Mouse (Mus musculus) lung, postnatal 14 days (tissue): ENCODE measurements around the gene Slc3a1.

Source experiments
- DNase-seq: peaks from one replicate; pipeline ENCODE4 v3.0.0; 2021

The Slc3a1 gene

DNA sequence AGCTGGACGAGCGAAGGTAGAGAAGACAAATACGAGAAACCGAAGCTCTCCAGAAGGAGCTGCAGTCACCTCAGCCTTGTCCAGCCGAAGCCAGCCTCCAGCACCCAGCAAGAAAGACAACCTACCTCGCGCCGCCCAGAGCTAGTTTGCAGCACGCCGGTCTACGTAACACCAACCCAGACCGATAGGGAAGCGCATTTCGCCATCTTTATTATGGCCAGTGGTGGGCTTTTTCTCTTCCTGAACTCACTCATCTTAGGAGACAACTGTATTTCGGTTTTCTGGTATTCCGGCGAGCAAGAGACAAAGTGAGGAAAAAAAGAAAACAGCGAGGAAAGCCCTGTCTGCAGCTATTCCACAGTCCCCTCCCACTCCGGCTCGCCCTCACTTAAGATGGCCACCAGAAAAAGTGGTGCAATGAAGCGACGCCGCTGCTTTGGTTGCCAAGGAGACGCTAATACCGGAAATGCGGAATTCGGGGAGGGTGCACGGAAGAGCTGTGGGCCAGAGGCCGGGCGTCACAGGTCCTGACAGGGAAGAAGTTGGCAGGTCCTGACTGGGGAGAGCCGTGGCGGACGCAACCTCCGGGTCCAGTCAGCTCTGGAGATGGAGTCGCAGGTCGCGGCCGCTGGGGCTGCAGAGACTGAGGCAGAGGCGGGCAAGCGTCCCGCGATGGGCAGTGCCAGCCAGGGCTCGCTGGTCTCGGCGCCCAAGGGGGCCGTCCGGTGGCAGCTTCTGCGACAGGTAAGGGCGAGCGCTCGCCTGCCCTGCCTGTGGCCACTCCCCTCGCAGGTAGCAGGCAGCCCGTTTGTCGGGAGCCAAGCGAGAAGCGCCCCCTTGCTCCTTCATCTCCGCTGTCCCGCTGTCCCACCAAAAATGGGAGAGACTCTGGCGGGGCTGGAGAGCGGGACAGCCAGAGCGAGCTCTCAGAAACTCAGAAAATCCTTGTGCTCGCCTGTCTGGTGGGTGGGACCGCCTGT lies 62.2 kb downstream of the Slc3a1 start, which contains the start of the genes Prepl and Camkmt:
TSS of gene Prepl (minus strand) at position 122 of the 980 bp plus-strand sequence.
TSS of gene Camkmt (plus strand) at position 433 of the 980 bp plus-strand sequence.
- DNase-seq: peak; percentile 96

DNA sequence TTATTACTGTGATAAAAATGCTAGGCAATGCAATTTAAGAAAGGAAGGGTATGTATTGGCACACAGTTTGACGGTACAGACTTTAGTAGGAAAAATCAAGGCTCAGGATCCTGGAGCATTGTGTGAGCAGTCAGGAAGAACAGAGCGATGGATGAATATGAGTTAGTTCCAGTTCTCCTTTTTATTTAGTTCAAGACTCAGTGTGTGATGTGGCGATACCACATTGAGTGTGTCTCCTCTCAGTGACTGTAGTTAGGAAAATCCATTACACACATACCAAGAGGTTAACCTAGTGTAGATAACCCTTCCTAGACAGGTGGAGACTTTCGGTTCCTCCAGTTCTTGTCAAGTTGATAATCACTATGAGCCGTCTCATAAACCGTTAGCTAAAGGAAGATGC lies 63.6 kb downstream of the Slc3a1 start:
- DNase-seq: no peak

DNA sequence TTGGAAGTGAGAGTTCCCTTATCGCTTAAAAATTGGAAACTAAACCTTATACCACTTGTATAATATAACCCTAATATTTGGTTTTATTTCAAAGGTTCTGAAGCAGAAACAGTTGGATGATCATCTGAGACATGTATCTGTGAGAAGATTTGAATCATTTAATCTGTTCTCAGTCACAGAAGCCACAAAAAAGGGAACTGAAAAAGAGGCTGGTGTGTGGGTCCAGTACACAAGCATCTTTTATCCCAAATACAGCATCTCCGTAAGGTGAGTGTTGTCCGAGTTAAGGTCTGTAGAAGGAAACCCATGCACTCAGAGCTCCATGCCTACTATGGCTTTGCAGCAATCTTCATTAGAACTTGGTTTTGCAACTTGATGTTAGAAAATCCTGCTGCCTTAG lies 68.2 kb downstream of the Slc3a1 start:
- no peak for DNase-seq

DNA sequence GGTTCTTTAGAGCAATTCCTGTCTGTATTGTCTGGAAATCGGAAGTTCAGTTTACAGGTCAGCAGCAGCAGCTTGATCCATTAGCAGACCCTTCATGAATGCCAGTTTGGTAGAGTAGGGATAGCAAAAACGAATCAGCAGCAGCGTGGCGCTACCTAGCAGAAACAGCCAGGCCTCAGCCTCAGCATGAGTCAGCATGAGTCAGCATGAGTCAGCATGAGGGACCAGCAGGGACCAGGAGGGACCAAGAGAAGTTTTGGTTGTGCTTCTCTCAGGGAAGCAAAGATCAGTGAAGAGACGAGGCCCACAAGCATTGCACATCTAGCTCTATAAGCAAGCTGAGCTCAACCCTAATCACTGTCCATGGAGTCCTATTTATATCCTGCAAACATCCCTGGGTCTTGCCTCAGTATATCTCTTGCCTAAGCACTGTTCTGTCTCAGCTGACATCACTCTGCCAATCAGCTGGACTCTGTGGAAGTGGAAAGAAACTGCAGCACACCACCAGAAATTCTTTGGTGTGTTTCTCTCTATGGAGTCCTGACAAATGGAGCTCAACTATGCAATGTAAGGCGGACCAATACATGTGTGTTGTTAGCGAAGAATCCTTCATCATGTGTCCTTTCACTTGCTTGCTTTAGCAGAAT lies 70.6 kb downstream of the Slc3a1 start:
- DNase-seq: no peak

DNA sequence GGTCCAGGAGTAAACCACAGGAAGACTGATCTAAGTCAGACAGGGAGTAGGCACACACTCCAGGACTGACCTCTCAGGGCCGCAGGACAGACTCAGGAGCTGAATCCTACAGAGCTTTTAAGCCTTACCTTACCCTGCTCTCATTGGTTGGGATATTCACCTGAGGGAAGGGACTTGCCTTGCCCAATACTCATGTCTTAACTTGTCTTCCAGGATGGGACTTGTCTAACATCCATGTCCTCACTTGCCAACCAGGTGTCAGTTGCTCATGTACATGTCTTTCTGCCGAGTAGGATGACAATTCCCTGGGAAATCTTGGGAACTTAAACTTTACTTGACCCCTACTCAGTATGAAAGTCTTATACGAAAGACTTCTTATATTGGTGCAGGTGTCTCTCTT lies 72.1 kb downstream of the Slc3a1 start:
- DNase-seq: no peak

DNA sequence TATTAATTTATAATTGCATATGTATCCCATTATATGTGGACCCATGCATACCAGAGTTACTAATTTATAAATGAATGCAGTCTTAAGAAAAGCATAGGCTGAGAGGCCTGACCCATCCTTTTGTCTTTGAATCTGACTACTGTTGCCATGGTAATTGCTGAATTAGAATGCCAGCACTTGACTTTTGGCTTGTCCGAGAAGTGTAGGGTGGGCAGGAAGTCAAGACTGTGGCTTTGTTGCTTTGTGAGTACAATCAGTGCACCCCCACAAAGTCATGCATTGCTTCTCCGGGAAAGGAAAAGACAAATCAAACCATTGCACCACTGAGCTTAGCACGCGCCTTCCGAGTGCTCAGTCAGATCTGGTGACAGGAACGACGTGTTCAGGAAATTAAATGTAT lies 73.6 kb downstream of the Slc3a1 start:
- no peak for DNase-seq

DNA sequence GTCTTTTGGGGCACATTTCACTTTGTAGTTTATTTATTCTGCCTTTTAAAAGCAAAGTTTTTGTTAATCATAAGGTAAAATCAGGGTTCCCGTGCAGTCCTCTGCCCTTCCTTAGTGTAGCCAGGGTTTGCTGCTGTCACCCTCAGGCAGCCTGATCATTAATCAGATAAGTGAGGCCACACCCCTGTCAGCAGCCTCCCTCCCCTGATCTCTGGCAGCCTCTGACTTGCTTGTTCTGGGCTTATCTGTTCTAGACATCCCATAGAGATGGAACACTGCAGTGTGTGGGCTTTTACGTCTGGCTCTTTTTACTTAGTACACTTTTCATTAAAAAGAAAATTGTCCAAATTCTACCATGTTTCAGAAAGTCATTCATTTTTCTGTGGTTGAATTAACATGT lies 75.1 kb downstream of the Slc3a1 start:
- no peak for DNase-seq

DNA sequence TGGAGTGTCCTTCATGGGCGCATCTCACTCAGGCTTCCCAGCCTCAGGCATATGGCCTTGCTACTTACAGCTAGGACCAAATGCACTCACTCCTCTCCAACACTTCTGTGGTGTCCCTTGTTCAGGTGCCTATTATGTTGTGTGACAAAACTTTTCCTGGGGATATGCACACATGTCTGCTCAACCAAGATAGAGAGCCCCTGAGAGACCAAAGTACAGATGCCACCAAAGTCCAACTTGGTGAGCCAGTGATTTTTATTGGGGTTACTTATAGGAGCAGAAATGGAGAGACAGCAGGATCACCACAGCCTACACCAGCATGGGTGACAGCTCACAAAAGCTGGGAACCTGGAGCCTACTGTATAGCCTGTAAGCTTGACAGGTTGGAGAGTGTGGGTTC lies 82.5 kb downstream of the Slc3a1 start:
- no peak for DNase-seq

DNA sequence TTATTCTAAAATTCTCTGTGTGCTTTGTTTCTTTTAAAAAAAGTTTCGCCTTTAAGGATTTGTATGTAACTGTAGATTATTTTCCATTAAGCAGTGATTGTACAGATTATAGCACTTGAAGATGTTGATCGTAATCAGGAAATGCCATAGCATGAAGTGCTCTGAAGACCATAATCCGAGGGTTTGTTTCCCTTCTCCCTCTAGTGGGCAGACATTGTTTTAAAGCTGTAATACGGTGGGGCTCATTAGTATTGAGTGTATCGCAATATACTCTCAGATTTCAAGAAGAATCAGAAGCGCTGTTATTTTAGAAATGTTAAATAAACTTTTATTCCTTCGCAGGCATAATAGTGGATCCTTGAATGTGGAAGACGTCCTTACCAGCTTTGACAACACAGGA lies 85.3 kb downstream of the Slc3a1 start:
- no peak for DNase-seq
